Mouse (Mus musculus): ENCODE results near the gene 4930502E18Rik.
"Not testable (repeated sequence)": the region's sequence is repeated elsewhere in the genome, so short reads cannot be mapped to it uniquely, and the experiment has no call there.

4930502E18Rik gene

DNA sequence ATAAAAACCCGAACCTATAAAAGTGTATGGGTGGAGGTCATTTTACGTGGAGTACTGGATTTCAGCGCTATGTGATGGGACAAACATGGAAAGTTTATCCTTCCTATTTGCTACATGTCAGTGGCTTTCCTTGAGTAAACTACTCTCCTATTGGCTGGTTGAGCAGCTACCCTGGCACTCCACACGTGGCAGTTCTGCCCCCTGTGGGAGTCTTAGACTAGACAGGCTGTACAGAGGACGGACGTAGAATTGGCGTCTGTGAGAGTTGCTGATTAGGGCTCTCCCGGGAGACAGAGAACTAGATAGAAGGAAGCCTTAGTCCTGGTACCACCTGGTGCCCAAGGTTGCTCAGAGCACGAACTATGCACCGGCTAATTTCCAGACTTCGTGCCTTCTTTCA, at the start of gene 4930502E18Rik:
Gene 4930502E18Rik, plus strand, starts transcription at position 231 of the 400 bp plus-strand sequence.
- DNase-seq (ENCODE audit: extremely low read depth, low read depth), result no peak

DNA sequence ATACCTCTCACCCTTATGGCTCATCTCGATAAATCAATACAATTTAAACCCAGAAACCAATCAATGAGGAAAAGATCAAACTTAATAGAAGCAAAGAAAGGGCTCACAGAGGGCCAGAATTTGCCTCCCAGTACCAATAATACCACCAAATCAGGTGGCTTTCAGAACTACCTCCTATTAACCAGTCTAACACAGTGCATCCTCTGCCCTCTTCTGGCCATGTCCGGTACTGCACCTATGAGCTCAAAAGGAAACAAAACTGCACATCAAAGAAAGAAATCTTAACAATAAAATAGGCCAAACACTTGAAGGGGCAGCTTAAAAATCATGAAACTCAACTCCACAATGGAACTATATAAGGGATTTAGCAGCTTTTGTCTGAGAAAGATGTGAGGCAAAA, 47.7 kb upstream of the 4930502E18Rik start:
- DNase-seq (ENCODE audit: extremely low read depth, low read depth), result not testable (repeated sequence)

DNA sequence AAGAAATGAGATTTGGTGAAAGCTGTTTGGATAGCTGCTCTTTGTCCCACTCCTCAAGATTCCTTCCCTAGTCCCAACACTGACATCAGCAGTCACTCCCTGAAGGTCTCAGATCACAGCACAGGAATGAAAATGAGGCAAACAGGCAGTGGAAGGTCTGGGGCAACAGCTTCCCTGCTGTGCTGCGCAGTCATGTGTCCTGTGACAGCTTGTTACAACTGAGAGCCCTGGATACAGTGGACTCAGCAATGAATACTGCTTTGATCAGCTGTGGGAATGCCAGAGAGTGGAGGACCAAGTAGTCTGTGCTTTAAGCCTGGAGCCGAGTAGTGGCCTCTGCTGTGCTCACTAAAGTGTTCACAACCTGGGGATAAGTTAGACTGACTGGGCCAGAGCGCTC, 42.0 kb upstream of the 4930502E18Rik start:
- DNase-seq (ENCODE audit: extremely low read depth, low read depth), result not testable (repeated sequence)

GRCm38 (mm10) chrX:53684676-53685075, 40.0 kb upstream of the 4930502E18Rik start:
- DNase-seq (ENCODE audit: extremely low read depth, low read depth), result not testable (repeated sequence)

- DNase-seq (ENCODE audit: extremely low read depth, low read depth), result no peak
These were observed 32.6 kb upstream of the 4930502E18Rik start for GRCm38 (mm10) chrX:53692065-53692464.

- DNase-seq (ENCODE audit: extremely low read depth, low read depth), result no peak
These were observed 31.5 kb upstream of the 4930502E18Rik start for GRCm38 (mm10) chrX:53693141-53693540.

- DNase-seq (ENCODE audit: extremely low read depth, low read depth), result no peak
These were observed 30.4 kb upstream of the 4930502E18Rik start for GRCm38 (mm10) chrX:53694008-53694777.

DNA sequence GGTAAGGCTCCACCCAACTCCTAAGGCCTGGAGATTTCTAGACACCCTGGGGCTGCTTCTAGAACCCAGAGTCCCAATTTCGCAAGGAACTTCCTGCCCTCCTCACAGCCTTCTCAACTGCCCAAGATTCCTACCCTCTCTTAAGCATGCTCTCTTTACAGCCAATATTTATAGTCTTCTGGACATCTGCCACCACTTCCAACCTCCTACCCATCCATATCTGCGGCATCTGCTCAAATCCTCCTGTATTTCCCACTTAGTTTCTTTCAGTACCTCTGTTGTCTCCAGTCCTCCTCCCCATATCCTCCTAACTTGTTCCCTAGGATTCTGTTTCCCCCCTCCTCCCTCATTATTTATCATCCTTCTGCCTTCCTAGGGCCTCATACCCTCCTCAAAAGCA, 25.4 kb upstream of the 4930502E18Rik start:
- no peak for DNase-seq (ENCODE audit: extremely low read depth, low read depth)

DNA sequence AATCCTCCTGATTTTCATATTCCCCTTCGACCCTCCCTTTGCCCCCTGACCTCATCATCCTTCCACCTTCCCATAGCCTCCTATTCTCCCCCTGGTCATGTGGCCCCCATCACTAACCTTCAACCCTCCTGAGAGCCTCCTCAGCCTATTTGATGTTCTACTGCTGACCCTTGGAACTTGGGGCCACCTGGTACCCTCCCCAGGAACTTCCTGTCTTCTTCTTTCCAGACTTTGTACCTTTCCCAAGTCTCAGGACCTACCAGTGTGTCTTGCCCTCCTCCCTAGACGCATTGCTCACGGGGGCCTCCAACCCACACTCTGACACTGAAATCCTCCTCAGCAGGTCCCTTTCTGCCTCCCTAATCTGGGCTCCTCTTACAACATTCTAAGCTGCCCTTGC, 22.0 kb upstream of the 4930502E18Rik start:
- no peak for DNase-seq (ENCODE audit: extremely low read depth, low read depth)

DNA sequence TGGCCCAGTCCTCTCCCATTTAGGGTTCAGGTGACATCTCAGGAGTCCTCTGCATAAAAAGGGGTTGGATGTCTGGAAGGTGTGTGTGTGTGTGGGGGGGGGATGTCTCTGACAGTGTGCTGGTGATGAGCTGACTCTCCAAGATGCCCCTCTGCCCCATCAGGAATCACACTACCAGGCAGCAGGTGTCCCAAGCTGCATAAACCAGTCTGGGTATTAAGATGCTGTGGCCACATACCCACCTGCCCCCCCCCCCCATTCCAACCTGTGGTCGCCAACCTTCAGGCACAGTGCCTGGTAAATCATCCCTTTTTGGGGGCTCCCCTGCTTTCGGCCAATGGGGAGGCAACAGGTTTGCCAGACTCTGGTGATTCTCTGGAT, 8.7 kb upstream of the 4930502E18Rik start:
- DNase-seq (ENCODE audit: extremely low read depth, low read depth), result no peak

DNA sequence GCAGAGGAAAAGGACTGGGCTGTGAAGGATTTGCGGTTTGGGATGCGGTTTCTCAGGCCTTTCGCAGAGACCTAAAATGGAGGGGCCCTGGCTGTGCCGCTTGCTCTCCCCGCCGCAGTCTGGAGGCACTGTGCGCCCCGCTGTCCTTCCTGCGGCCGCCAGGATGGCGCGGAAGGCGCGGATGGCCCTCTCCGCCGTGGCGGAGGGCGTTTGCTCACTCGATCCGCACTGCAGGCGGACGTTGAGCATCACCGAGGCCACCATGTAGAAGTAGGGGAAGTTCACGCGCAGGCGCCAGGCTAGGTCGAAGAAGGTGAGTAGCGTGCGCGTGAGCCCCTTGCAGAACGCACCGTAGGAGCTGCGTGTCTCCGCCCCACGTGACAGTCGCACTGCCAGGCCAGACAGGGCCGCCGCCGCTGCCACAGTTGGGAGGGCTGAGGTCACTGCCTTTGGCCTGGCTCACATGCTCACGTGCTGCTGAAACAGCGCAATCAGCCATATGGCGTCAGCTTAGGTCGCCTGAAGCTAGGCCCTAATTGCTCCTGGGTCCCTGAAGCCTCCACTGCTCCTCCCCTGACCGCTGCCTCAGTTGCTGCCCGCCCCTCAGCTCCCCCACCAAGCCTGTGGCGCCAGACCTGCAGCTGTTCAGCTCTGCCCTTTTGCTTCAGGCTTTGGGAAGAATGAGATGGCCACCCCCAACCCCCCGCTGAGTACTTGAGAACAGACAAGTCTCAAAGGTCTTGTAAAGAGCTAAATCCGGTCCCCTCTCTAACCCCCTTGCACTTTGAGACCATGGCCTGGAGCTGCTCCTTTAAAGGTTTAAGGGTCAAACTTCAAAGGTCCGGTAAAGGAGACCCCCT, 8.1 kb upstream of the 4930502E18Rik start:
- DNase-seq (ENCODE audit: extremely low read depth, low read depth), result no peak

DNA sequence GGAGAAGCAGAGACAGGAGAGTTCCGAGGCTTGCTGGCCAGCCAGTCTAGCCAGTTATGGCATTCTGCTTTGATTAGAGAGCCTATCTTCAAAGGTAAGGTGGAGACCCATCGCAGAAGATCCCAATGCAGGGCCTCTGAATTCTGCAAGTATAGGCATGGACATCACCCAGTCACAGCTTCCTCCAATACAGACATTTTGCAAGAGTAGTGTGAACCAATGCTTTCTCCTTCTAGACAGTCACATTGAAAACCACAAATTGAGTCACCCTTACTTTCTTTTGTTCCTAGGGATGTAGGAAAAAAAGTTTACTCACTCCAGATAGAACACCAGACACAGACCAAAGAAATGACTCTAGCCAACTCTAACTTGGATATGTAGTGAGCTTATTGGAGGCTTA, 4.3 kb downstream of the 4930502E18Rik start:
- DNase-seq (ENCODE audit: extremely low read depth, low read depth), result no peak

- no peak for DNase-seq (ENCODE audit: extremely low read depth, low read depth)
These were observed 28.2 kb downstream of the 4930502E18Rik start for GRCm38 (mm10) chrX:53752851-53753250.

DNA sequence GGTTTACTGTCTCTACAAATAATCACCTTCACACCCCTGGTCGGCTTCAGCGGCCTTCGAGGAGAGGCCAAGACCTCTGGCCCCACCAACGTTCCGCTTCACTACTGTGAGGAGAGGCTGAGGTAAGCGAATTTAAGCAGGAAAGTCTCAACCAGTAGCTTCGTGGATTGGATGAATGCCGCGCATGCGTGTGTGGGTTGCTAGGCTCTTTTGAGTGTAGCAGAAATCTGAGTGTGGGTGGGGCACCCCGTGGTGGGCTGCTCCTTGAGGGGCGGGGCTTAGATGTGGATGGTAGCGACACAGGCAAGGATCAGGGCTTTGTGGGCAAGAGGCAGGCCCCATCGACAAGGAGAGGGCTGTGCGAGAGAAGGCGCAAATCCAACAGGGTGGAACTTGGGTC, 33.1 kb downstream of the 4930502E18Rik start, which contains the start of gene 1700013H16Rik:
Gene 1700013H16Rik, minus strand, starts transcription at position 96 of the 400 bp plus-strand sequence.
- no peak for DNase-seq (ENCODE audit: extremely low read depth, low read depth)

- no peak for DNase-seq (ENCODE audit: extremely low read depth, low read depth)
These were observed 51.6 kb downstream of the 4930502E18Rik start, which contains the start of gene Zfp36l3 for GRCm38 (mm10) chrX:53776276-53776675. Gene Zfp36l3, minus strand, starts transcription at chrX:53776394.

All from MEL-GATA-1-ER (cell line).